Mouse (Mus musculus): ENCODE results near the gene Ywhaq.

DNA sequence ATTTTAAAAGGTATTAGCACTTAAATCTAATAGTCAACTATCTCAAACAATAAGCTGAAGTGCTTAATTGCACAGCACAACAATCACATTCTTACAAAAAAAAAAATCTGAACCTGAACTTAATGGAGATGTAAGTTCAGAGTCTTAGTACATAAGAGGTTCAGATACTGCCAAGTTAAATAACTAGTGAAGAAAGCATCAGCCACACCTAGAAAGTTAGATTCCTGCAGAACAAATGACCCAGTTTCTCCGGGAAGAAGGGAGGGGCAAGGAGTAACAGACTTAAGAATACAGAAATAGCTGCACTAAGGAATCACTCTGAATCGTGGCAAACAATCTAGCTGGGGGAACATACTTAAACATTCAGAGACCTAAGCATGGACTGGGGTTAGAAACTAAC, 54.8 kb downstream of the Ywhaq start:
- TF ChIP-seq POLR2A (IDR thresholded peaks at IDR 0.05; ENCODE audit: low read depth, low read length) (no peak), CTCF (conservative IDR thresholded peaks at IDR 0.05 in 1 of 2, IDR thresholded peaks at IDR 0.05 in 1 of 2; ENCODE audit: low read depth in 2 of 2, low read length in 2 of 2) (no peak), E2F4 (IDR thresholded peaks at IDR 0.05; ENCODE audit: insufficient replicate concordance, low read depth, low read length) (no peak), MAZ (IDR thresholded peaks at IDR 0.05; ENCODE audit: low read depth, low read length) (no peak), GABPA (IDR thresholded peaks at IDR 0.05; ENCODE audit: insufficient replicate concordance, low read depth, low read length) (no peak), KAT2A (IDR thresholded peaks at IDR 0.05; ENCODE audit: insufficient replicate concordance, low read length) (no peak), USF1 (IDR thresholded peaks at IDR 0.05; ENCODE audit: low read depth, low read length) (no peak), EP300 (IDR thresholded peaks at IDR 0.05; ENCODE audit: low read length) (no peak), TCF12 (IDR thresholded peaks at IDR 0.05; ENCODE audit: low read depth, low read length) (no peak), MYC (IDR thresholded peaks at IDR 0.05; ENCODE audit: low read depth, low read length) (no peak), ZMIZ1 (IDR thresholded peaks at IDR 0.05; ENCODE audit: low read depth, low read length) (no peak)
